Mouse (Mus musculus) embryonic facial prominence, embryonic 11.5 days (tissue): ENCODE measurements around the gene Mpzl3. TPM values are rescaled to one million over a fixed set of nuclear protein-coding genes. Genes with fewer than 3 reads are reported as not detected.

Experiments
- ATAC-seq: fragments of 200-750 bp; cut with Nextera tagmentation; replicated peaks from 2 replicates; pipeline ENCODE4 v1.8.0; 2017; ENCODE audit warnings: low read depth; ENCODE audit not compliant: insufficient number of reproducible peaks, low FRiP score, low TSS enrichment
- DNase-seq: peaks from one replicate; pipeline ENCODE4 v3.0.0-alpha.2; 2015; ENCODE audit warnings: low spot score
- H3K27ac ChIP-seq: fragments of 300-500 bp; sonication (generic); replicated peaks from 2 replicates; pipeline ENCODE4 v1.5.1; 2014; ENCODE audit warnings: mild to moderate bottlenecking, low read depth, low read length, control low read depth
- H3K27me3 ChIP-seq: fragments of 300-500 bp; sonication (generic); 2 replicates; pipeline ENCODE4 v1.6.1; 2014; ENCODE audit warnings: mild to moderate bottlenecking, low read length, moderate library complexity, mixed read lengths; ENCODE audit not compliant: control insufficient read depth, insufficient read depth
- H3K36me3 ChIP-seq: fragments of 300-500 bp; sonication (generic); replicated peaks from 2 replicates; pipeline ENCODE4 v1.6.1; 2014; ENCODE audit warnings: low read depth, mild to moderate bottlenecking, low read length, moderate library complexity, mixed read lengths; ENCODE audit not compliant: control insufficient read depth, insufficient read depth
- H3K4me1 ChIP-seq: fragments of 300-500 bp; sonication (generic); 2 replicates; pipeline ENCODE4 v1.6.1; 2014; ENCODE audit warnings: low read length, mixed read lengths; ENCODE audit not compliant: control insufficient read depth, insufficient read depth
- H3K4me2 ChIP-seq: fragments of 300-500 bp; sonication (generic); 2 replicates; pipeline ENCODE4 v1.6.1; 2014; ENCODE audit warnings: low read depth, mild to moderate bottlenecking, control low read depth, low read length, moderate library complexity
- H3K4me3 ChIP-seq: fragments of 300-500 bp; sonication (generic); 2 replicates; pipeline ENCODE4 v1.5.1; 2014; ENCODE audit warnings: low read depth, low read length, control low read depth
- H3K9ac ChIP-seq: fragments of 300-500 bp; sonication (generic); replicated peaks from 2 replicates; pipeline ENCODE4 v1.6.1; 2014; ENCODE audit warnings: mild to moderate bottlenecking, control low read depth, low read length
- H3K9me3 ChIP-seq: fragments of 300-500 bp; sonication (generic); replicated peaks from 2 replicates; pipeline ENCODE4 v1.6.1; 2016; ENCODE audit warnings: mild to moderate bottlenecking, low read length, inconsistent platforms, mixed read lengths; ENCODE audit not compliant: control insufficient read depth
- WGBS: fragments of 180-500 bp; shearing (Covaris S2); extraction: QIAGEN DNeasy Blood & Tissue Kit; methylation state at CpG from one replicate; pipeline ENCODE4 v1.1.7; 2014; 5-methylcytosine and 5-hydroxymethylcytosine counted together
- polyA plus RNA-seq: library from polyadenylated mRNA; unstranded; fragments of >200 nt; fragmentation: Nextera tagmentation; extraction: Ambion mirVana; gene quantifications from 2 replicates; pipeline ENCODE4 v1.2.1, GENCODE M21; 2014

Mpzl3 gene
- polyA plus RNA-seq, 1 experiment from 2014 or later = 2.0 TPM

DNA sequence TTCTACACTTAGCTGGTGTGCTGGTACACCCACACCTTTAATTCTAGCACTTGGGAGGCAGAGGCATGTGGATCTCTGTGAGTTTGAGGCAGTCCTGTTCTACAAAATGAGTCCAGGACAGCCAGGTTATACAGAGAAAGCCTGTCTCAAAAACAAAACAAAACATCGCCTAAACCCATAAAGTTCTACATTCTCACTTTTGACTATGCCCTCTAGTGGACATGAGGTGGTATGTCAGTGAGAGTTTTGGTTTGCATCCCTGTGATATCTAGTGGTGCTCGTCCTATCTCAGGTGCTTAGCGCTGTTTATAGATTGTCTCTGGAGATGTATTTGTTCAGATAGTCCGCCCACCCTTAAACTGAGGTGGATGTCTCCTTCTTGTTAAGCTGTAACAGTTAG is 6.5 kb upstream of the Mpzl3 start:
- no peak for ATAC-seq
- Histone ChIP-seq H3K9ac (no peak overlapping the region), H3K4me2 (no peak overlapping the region), H3K9me3 (no peaks in the 10 kb centered on the region), H3K4me1 (no peaks in the 10 kb centered on the region), H3K4me3 (no peak overlapping the region), H3K27ac (no peak overlapping the region), H3K36me3 (no peaks in the 10 kb centered on the region), H3K27me3 (no peaks in the 10 kb centered on the region)
- WGBS = 26% methylated on average over 4 of the region's 4 CpGs
- peak; percentile 66 for DNase-seq

DNA sequence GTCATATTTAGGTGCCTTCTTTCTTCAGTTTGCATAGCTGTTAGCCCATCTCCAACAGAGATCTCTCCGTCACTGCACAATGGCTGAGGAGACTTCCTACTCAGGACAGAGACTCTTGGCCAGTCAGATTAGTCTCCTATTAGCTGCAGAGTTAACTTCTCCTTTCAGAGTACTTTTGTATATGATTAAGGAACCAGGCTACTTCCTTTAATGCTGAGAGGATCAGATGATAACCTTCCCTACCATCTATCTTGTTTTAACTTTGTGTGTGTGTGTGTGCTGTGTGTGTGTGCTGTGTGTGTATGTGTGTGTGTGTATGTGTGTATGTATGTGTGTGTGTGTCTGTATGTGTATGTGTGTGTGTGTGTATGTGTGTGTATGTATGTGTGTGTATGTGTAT is 5.3 kb upstream of the Mpzl3 start:
- no peak overlapping the region for H3K9ac ChIP-seq
- ATAC-seq (no peak), DNase-seq (no peak)
- no peaks in the 10 kb centered on the region for H3K27me3 ChIP-seq
- no peaks in the 10 kb centered on the region for H3K36me3 ChIP-seq
- no peak overlapping the region for H3K4me3 ChIP-seq
- no peaks in the 10 kb centered on the region for H3K9me3 ChIP-seq
- no peak overlapping the region for H3K27ac ChIP-seq
- no peak overlapping the region for H3K4me2 ChIP-seq
- 82% methylated on average over 1 of the region's 1 CpGs for WGBS
- H3K4me1 ChIP-seq = no peaks in the 10 kb centered on the region

DNA sequence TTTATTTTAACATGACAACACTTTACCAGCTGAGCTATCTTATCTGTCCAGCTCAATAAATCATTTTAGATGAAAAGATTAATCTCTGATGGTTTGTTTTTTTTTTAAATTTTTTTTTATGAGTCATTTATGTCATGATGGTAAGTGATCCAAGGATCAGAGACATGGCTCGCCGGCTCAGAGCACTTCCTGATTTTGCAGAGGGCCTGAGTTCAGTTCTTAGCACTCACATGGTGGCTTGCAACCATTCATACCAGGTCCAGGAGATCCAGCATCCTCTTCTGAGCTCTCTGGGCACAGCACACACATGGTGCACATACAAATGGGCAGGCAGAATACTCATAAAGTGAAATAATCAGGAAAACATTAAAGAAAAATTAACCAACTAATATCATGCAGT is 4.7 kb upstream of the Mpzl3 start:
- ATAC-seq (no peak), DNase-seq (no peak)
- H3K4me2 ChIP-seq = no peak overlapping the region
- no peaks in the 10 kb centered on the region for H3K27me3 ChIP-seq
- no peak overlapping the region for H3K9ac ChIP-seq
- 86% methylated on average over 2 of the region's 2 CpGs for WGBS
- H3K4me1 ChIP-seq = no peaks in the 10 kb centered on the region
- H3K4me3 ChIP-seq = no peak overlapping the region
- no peaks in the 10 kb centered on the region for H3K9me3 ChIP-seq
- H3K27ac ChIP-seq = no peak overlapping the region
- no peaks in the 10 kb centered on the region for H3K36me3 ChIP-seq

DNA sequence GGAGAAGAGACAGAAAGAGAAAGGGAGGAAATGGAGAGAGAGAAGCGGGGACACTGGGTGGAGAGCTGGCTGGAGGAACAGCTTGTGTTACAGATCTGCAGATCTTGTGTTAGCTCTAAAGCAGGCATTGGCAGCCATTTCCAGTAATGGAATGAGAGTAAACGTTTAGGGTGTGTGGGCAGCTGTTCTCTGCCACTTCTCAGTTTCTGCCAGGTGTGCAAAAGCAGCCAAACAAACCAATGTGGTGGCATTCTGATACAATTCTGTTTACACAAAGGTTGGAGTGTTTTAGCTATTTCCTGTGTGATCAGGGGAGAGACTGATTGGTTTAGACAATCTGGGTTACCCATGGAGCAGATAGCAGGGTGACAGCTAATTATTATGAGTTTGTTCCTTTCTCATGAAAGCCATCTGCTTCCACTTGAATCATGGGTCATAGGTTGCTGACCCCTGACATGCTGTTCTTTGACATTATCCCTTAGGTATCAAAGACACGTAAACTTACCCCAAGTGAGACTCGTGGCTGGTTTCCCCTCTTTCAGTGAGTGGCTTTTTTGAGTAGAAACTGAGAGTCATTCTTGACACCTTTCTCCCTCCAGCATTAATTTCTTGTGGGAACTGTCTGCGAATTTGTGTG is 3.4 kb downstream of the Mpzl3 start:
- no peaks in the 10 kb centered on the region for H3K9me3 ChIP-seq
- no peaks in the 10 kb centered on the region for H3K36me3 ChIP-seq
- ATAC-seq (no peak), DNase-seq (no peak)
- no peak overlapping the region for H3K9ac ChIP-seq
- no peak overlapping the region for H3K4me2 ChIP-seq
- 18% methylated on average over 5 of the region's 5 CpGs for WGBS
- H3K4me1 ChIP-seq = no peaks in the 10 kb centered on the region
- H3K4me3 ChIP-seq = no peak overlapping the region
- peaks cover 3% of the 10 kb centered on the region; the same call in 1 of the 2 replicates for H3K27me3 ChIP-seq
- no peak overlapping the region for H3K27ac ChIP-seq

DNA sequence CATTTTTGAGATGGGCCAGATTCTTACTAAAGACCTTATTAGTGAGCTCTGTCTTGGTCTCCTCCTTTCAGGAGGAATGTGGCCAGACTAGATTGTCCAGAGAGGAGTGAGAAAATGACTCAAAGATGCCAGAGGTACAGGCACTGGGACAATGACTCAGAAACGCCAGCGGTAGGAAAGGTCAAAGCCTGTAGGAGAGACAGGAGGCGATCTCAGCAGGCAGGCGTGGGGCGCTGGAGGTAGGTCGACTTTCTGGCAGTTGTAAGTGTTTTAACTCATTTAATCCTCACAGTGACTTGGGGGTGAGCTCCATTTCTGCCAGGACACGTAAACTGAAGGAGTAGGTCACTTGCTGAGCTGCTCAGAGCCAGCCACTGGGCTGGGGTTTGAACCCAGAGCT is 5.2 kb downstream of the Mpzl3 start:
- Histone ChIP-seq H3K36me3 (no peaks in the 10 kb centered on the region), H3K4me1 (no peaks in the 10 kb centered on the region), H3K9me3 (no peaks in the 10 kb centered on the region), H3K9ac (0 out of 2 replicates have a peak overlapping the region, but pooled peaks have one; percentile 8), H3K27me3 (peaks cover 3% of the 10 kb centered on the region; the same call in 1 of the 2 replicates), H3K27ac (no peak overlapping the region), H3K4me3 (no peak overlapping the region), H3K4me2 (no peak overlapping the region)
- 28% methylated on average over 7 of the region's 7 CpGs for WGBS
- no peak for ATAC-seq
- no peak for DNase-seq

DNA sequence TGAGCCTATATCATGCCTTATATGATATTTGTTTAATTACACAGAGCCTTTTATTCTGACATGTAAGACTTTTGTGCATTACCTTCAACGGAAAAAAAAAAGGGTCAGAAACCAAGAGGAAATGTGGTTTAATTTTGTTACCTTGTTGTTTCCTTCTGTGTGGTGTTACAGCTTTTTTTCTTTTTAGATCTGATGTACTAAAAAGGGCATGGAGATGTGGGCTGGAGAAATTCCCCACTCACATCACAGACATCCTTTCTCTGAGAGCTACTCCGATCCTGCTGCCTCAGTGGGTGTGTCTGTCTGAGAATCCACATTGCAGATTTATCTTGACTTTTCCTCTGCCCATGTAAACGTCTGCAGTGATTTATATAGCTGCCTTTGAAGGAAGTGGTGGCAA is 7.7 kb downstream of the Mpzl3 start:
- Histone ChIP-seq H3K9ac (no peak overlapping the region), H3K27ac (no peak overlapping the region), H3K36me3 (no peaks in the 10 kb centered on the region), H3K9me3 (no peaks in the 10 kb centered on the region), H3K4me2 (no peak overlapping the region), H3K4me3 (no peak overlapping the region), H3K27me3 (peaks cover 3% of the 10 kb centered on the region; the same call in 1 of the 2 replicates), H3K4me1 (no peaks in the 10 kb centered on the region)
- no peak for ATAC-seq
- no peak for DNase-seq
- 75% methylated on average over 3 of the region's 3 CpGs for WGBS

DNA sequence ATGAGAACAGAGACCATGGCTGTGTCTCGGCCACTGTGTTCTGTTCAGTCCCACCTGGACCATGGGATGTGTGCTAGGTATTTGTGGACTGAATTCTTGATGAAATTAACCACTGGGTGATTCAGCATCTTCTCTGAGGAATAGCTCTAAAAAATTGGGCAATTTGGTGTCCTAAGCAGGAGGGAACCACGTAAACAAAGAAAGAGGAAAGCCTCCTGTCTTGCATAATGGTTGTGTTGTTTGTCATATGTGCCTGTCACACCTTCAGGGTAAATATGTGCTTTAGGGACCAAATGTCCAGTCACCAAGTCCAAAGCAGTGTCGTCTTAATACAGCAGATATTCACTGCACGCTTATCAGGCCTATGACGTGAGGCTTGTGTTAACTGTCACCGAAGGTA is 9.4 kb downstream of the Mpzl3 start:
- WGBS = 78% methylated on average over 6 of the region's 6 CpGs
- H3K36me3 ChIP-seq = no peaks in the 10 kb centered on the region
- H3K4me1 ChIP-seq = no peaks in the 10 kb centered on the region
- no peaks in the 10 kb centered on the region for H3K9me3 ChIP-seq
- no peak overlapping the region for H3K4me3 ChIP-seq
- H3K4me2 ChIP-seq = no peak overlapping the region
- ATAC-seq (no peak), DNase-seq (no peak)
- H3K27me3 ChIP-seq = peaks cover 3% of the 10 kb centered on the region; the same call in 1 of the 2 replicates
- H3K27ac ChIP-seq = no peak overlapping the region
- no peak overlapping the region for H3K9ac ChIP-seq

DNA sequence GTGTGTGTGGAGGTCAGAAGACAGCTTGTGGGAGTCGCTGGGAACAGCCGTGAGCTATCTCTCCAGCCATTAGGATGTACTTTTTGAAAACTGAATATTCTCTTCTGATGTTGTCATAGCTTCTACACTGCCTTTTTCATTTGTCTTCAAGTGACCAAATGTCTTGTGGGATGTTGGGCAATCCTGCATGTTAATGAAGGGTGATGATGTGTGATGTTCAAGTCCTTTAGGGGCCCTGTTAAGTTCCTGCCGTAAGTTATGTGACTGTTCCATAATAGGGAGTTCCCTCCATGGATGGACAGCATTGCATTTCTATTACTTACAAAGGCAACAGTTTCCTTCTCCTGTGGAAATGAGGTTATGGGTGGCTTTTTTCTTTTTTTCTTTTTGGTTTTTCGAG is 11.7 kb downstream of the Mpzl3 start:
- DNase-seq (no peak), ATAC-seq (no peak)
- WGBS = 84% methylated on average over 4 of the region's 4 CpGs
- Histone ChIP-seq H3K4me1 (no peaks in the 10 kb centered on the region), H3K27ac (no peak overlapping the region), H3K9me3 (no peaks in the 10 kb centered on the region), H3K27me3 (no peaks in the 10 kb centered on the region), H3K4me2 (no peak overlapping the region), H3K36me3 (no peaks in the 10 kb centered on the region), H3K4me3 (no peak overlapping the region), H3K9ac (no peak overlapping the region)
